Mouse (Mus musculus) heart, postnatal 25 days (tissue): ENCODE data around the gene Mettl26. TPM values are rescaled to one million over a fixed set of nuclear protein-coding genes. Genes with fewer than 3 reads are reported as not detected.
A peak's percentile ranks its signal among the peaks of the same experiment; 100 is the strongest.

Experiments used
- DNase-seq: peaks from one replicate; pipeline ENCODE4 v3.0.0; 2022; ENCODE audit warnings: low spot score
- intact Hi-C: fragments of 180-260 bp; cut with DNase I; formaldehyde crosslinking; loops from one replicate; pipeline ENCODE4 v1.15.1; 2025
- total RNA-seq, 2 experiments: library from RNA; stranded (reverse); gene quantifications; 2 replicates each; pipeline ENCODE4 v1.2.3; 2021

The Mettl26 gene
- total RNA-seq, 2 experiments from 2014 or later, result 13.6 to 14.4 TPM

- DNase-seq, result no peak
- intact Hi-C loops, result no loop called here
These were observed 39.1 kb upstream of the Mettl26 start for GRCm38 (mm10) chr17:25835816-25836215.

DNA sequence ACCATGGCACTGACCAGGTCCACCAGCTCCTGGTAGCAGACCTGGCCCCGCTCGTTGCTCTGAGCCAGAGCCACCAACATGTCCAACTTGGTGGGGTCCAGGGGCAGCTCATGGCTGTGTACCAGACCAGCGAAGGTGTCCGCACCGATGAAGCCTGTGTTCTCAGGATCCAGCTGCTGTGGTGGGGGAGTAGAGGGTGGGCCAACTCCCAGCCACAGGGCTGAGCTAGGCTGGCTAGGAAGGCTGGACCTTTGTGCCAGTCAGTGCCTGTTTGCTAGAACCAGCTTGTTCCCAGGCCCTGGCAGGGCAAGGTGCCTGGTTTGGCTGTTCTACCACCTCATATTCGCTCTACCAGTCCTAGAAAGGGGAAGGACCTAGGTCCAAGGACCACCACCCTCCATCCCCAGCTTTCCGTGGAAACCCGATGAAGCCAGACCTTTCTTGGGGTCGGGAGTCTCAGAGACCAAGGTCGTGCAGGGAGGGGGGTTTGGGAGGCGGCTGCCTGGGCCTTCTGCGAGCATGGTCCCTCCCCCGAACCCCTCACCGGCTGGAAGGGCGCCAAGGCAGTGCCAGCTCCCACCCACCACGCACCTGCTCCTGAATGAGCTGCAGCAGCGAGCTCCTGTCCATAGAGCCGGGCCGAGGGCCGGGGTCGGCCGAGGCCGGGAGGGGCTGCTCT is 38.3 kb upstream of the Mettl26 start:
- no peak for DNase-seq
- intact Hi-C loops, result no loop called here

GRCm38 (mm10) chr17:25837076-25837410 is 37.8 kb upstream of the Mettl26 start, which contains the start of gene Rhbdl1:
Gene Rhbdl1 (minus strand): TSS chr17:25837295.
- intact Hi-C loops, result no loop called here
- peak; percentile 51 for DNase-seq

DNA sequence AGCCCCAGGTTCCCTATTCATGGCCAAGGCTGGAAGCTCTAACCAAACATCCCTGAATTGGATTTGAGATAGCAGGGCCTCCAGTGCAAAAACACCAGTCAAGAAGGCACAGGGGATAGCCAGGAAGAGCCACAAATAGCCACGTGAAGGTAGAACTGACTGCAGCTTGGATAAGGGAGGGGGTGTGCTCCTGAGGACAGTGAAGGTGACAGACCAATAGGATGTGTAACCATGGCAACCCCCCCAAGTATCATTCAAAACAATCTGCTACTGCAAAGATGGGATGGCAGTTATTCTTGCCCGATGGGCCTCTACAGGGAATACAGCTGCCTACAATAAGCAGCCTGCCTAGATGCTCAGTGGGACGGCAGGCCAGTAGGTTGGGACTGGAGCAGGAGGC is 37.3 kb upstream of the Mettl26 start:
- intact Hi-C loops, result no loop called here
- no peak for DNase-seq

DNA sequence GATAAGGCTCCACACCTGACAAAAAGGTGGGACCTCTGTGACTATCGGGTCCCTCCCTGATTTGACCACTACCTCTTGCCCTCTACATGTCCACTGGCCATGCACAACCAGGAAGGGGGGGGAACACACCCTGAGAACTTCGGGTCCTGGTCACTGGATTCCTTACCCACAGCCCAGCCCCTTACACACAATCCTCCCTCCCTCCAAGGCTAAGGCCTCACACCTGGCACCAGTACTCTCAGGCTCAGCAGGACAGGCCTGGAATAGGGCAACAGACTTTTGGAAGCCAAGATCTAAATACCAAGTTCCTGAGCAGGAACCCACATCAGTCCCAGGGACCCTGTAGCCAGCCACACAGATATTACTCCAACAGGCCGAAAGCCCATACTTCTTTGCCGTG is 36.0 kb upstream of the Mettl26 start:
- no peak for DNase-seq
- intact Hi-C loops, result no loop called here

- intact Hi-C loops, result no loop called here
- DNase-seq, result no peak
These were observed 35.2 kb upstream of the Mettl26 start for GRCm38 (mm10) chr17:25839455-25840235.

GRCm38 (mm10) chr17:25840519-25840918 is 34.4 kb upstream of the Mettl26 start:
- intact Hi-C loops, result no loop called here
- no peak for DNase-seq

- intact Hi-C loops, result no loop called here
- no peak for DNase-seq
These were observed 33.6 kb upstream of the Mettl26 start, which contains the start of gene Gm20683 for GRCm38 (mm10) chr17:25841117-25841880. Gene Gm20683 (minus strand): TSS chr17:25841763.

GRCm38 (mm10) chr17:25842509-25842908 is 32.4 kb upstream of the Mettl26 start:
- no peak for DNase-seq
- intact Hi-C loops, result no loop called here

- intact Hi-C loops, result no loop called here
These were observed 31.8 kb upstream of the Mettl26 start for GRCm38 (mm10) chr17:25843122-25843521.

GRCm38 (mm10) chr17:25843636-25844395 is 31.1 kb upstream of the Mettl26 start:
- DNase-seq, result no peak
- intact Hi-C loops, result loop anchor here (1.0 kb wide), 1 partner anchor 15 kb away; no protein-coding TSS in a partner anchor

More at GRCm38 (mm10) chr17:25843122-25843521, 31.8 kb upstream of the Mettl26 start:
- no peak for DNase-seq

DNA sequence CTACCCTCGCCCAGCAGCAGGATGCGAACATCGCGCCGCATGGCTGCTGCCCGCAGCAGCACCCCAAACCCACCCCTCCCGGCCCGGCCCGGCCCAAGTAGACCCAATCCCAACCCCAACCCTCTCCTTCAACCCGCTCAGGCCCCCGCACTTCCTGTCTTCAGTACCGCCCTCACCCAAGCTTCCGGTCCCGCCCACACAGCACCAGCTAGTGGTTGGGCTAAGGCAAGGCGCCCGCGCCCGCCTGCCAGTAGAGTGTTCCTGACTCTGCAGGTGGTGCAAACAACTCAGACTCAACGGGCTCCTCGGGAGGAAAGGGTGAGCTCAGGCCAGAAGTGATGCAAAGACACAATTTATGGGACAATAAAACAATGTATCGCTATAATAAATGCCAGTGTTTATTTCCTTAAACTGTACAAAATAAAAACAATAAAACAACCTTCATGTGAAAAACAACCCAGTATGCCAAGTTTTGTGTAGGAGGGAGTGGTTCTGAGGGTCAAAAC is 30.4 kb upstream of the Mettl26 start, which contains the start of gene Rhot2:
Rhot2 (minus strand) TSS at position 456 of the 506 bp plus-strand sequence.
- intact Hi-C loops, result loop anchor here (1.0 kb wide), 1 partner anchor 15 kb away; no protein-coding TSS in a partner anchor

DNA sequence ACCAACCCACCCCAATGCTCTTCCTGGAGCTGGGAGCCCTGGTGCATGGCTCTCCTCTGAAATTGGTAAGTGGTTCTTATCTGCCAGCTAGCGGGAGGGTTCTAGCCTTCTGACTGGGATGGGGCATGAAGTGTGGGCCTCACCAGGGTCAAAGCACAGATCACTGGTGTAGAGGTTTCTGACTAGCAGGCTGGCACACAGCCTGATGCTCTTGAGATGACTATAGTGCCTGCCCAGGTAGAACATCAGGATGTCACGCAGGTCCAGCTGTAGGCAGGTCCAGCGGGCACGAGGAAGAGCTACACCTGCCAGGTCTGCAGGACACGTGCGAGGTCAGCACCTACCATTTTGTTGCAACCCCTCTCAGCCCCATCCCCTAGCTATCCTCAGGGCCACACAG is 14.6 kb upstream of the Mettl26 start:
- intact Hi-C loops, result no loop called here
- DNase-seq, result no peak

More for the DNA sequence above, 30.4 kb upstream of the Mettl26 start, which contains the start of gene Rhot2:
- peak; percentile 89 for DNase-seq

DNA sequence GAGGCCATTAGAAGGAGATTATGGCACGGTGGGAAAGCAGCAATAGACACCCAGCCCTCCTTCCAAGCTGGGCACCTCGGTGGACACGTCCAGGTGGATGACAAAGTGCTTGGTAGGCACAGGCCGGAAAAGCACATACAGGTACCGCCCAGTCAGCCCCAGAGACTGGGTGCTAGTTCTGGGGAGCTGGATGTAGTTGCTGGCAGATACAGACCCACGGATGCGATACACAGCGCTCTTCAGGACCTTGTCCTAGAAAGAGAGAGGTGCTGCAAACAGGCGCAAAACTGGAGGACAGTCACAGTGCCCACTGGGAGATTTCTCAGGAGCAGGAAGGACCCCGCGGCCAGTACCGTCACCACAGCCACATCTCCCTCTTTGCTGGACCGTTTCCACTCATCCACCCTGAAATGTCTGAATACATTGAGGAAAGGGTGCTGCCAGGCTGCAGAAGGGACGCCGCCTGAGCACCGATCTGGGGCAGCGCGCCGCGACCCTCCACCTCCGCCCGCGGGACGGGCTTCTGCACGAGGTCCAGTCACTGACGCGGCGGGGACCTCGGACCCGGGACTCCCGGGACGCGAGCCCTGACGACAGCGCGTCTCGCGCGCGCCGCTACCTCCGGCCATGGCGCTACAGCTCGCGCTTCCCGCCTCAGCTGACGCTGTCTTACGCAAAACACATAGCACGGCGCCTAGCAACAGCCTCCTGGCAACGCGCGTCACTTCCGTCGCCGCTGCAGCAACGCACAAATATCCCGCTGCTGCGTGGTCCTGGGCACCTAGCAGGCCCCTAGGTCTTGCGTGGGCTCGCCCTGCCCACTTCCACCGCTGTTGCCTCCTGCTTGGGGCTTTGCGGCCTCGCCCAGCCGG is 13.8 kb upstream of the Mettl26 start, which contains the start of gene Wdr90:
Wdr90 (minus strand) TSS at position 670 of the 872 bp plus-strand sequence.
- intact Hi-C loops, result no loop called here
- peak; percentile 85 for DNase-seq

DNA sequence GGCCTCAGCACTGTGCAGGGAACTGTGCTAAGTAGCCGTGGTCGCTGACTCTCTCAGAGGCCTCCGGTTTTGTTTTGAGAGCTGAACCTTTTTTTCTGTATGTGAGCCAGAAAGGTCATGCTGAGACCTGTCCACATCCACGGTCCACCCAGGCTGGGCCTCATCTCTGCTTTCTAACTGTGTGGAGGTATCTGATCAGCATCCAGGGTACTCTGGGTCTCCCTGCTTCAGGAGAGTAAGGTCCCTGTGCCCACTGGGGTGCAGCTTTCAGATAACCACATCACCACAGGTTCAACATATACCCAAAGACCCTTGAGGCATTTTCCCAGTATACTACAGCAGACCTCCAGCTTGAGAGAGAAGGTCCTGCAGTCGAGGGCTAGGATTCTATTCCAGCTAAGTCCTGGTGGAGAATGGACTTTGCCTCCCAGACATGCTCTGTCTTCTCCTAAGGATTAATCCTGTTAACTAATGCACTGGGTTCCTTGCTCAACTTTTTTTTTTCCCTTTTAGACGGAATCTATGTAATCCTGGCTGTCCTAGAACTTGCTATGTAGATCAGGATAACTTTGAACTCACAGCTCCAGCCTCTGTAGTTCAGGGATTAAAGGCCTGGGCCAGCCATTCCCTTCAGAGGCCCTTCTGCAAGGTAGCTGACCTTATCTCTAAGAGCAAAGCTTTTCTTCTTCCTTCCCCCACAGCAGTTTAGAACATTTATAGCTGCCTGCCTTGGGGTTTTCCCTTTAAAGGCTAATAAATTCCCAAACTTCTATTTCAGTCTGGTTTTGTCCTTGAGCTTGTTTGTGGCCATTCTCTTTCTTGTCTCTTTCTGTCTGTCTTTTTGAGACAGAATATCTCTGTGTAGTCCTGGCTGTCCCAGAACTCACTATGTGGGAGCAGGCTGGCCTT is 12.9 kb upstream of the Mettl26 start:
- no peak for DNase-seq
- intact Hi-C loops, result no loop called here

- intact Hi-C loops, result no loop called here
- DNase-seq, result no peak
These were observed 11.2 kb upstream of the Mettl26 start for GRCm38 (mm10) chr17:25863681-25864080.

- no peak for DNase-seq
These were observed 10.6 kb upstream of the Mettl26 start for GRCm38 (mm10) chr17:25864311-25864710.

More at GRCm38 (mm10) chr17:25864311-25864710, 10.6 kb upstream of the Mettl26 start:
- intact Hi-C loops, result no loop called here
